Mouse (Mus musculus): ENCODE measurements at regions not wholly inside any gene's neighbourhood (a gene's known extent, or its start where the extent isn't known, plus 50 kb on each side); places are given as distances from the start of the nearest gene placed in this dataset.

DNA sequence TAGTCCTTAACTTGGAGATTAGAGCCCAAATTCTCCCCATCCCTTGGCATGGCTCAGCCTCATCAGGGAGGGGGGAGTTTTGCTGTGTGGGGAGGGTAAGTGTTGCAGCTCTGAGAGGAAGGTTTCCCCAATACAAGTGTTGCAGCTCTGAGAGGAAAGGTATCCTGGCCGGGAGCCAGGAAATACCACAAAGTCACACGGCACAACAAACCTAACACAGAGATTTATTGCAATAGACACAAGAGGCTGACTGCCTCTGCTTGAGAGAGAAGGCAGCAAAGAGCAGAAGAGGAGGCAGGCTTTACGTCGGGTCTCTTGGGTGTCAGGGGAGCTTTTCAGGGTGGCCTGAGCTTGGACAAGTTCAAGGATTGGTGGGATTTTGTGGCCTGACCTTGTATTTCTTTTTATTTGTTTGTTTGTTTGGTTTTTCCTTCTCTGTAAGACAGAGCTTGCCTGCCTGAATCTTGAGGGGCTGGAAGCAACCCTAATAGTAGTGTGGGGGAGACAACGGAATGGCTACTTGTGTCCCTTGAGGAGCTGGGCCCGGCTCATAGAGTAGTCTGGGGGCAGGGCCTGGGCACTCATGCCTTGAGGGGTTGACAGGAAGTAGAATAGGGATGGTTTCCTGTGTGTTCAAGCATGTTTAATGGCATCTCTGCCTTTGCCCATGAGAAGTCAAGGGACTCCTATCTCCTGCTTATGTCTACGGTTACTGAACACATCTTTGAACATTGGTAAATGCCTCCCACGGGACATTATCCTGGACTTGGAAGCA, 302.3 kb downstream of the 4933412E24Rik start:
- no peak for TF ChIP-seq CTCF (IDR thresholded peaks at IDR 0.05)
- no peak for TF ChIP-seq EP300 (IDR thresholded peaks at IDR 0.05)
